Mouse (Mus musculus) spleen, adult 2 months (tissue): ENCODE measurements around the gene Kcnt2.

Source experiments
- CTCF ChIP-seq: fragments of 200-500 bp; IDR thresholded peaks from 2 replicates; pipeline ENCODE4 v1.5.1; 2011; ENCODE audit warnings: mild to moderate bottlenecking, inconsistent platforms; ENCODE audit not compliant: insufficient read depth, insufficient read length, insufficient replicate concordance; ENCODE audit errors: extremely low read depth
- POLR2A ChIP-seq: fragments of 200-500 bp; IDR thresholded peaks from 2 replicates; pipeline ENCODE4 v1.6.1; 2011; ENCODE audit warnings: low read depth, low read length, inconsistent platforms

DNA sequence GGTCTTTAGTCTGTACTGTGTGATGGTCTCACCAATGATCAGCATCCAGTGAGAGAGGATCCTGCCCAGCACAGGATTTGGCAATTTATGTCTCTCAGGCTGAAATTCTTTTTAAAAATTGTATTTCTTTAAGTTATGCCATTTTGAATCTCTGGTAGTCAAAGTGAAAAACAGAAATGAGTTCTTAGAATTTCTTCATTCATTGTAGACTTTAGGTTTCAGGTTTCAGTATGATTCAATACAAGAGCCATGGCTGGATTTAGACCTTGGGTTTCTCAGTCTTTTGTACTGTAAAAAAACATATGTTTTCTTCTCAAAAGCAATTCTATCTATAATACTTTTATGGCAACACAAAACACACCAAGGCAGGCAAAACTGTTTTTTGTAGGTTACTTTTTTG is 59.4 kb downstream of the Kcnt2 start:
- no peak for TF ChIP-seq CTCF
- no peak for TF ChIP-seq POLR2A
